Mouse (Mus musculus): ENCODE results near the gene Mas1. TPM values are rescaled to one million over a fixed set of nuclear protein-coding genes. Genes with fewer than 3 reads are reported as not detected.

Mas1 gene
- total and polyA plus RNA-seq, 3 experiments: not detected

DNA sequence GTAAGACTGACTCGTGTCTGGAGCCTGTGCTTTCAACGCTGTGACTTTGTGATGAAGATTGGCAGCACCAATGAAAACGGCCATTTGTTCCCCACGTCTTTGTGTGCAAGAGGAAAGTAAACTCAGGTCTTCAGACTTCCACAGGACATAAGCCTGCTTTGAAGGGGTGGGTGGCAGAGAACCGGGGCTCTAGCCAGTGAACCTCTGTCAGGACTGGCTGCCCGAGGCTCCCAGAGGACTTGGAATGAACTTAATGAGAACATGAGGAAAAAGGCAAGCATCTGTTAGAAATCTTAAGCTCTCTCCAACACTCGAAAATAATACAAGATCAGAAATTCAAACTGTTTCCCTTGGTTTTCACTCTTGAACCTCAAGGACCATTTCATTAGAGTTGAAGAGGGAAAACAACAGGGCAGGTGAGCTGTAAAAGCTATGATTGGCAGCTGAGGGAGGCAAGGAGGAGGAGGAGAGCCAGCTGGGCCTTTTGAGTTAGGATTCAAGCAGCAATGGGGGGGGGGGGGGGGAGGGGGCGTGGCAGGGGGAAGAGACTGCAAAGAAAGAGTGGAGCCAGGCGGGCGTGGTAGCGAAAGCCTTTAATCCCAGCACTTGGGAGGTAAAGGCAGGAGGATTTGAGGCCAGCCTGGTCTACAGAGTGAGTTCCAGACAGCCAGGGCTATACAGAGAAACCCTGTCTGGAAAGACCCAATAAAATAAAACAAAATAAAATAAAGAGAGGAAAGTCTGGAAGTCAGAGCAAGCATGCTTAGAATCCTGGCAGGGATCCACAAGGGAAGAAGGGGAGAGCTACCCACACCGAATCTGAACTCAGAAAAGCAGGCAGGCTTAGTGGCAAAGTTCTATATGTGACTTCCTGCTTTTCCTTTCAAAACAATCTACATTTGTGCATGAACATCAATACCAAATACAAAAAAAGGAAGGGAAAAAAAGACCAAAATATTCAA, 35.7 kb upstream of the Mas1 start:
- H3K27ac ChIP-seq (ENCODE audit: control insufficient read depth, low read depth, low read length): no peak overlapping the region
- no peaks in the 10 kb centered on the region for H3K9me3 ChIP-seq (replicated peaks; ENCODE audit: insufficient read depth, low read length)
- no peak for TF ChIP-seq CHD1 (IDR thresholded peaks at IDR 0.05; ENCODE audit: low read depth, low read length)
- no peak for TF ChIP-seq USF1 (IDR thresholded peaks at IDR 0.05; ENCODE audit: low read depth, low read length)
- TF ChIP-seq HCFC1 (IDR thresholded peaks at IDR 0.05; ENCODE audit: low read depth, low read length): no peak
- TF ChIP-seq MXI1 (IDR thresholded peaks at IDR 0.05; ENCODE audit: low read depth, low read length): no peak
- TF ChIP-seq POLR2AphosphoS5 (IDR thresholded peaks at IDR 0.05; ENCODE audit: borderline replicate concordance, low read depth, low read length): no peak
- TF ChIP-seq MYB (IDR thresholded peaks at IDR 0.05; ENCODE audit: low read depth, low read length): no peak
- no peak for TF ChIP-seq MAFK (IDR thresholded peaks at IDR 0.05; ENCODE audit: borderline replicate concordance, low read depth, low read length)
- TF ChIP-seq SMC3 (IDR thresholded peaks at IDR 0.05; ENCODE audit: low read depth, low read length): no peak
- TF ChIP-seq RAD21 (IDR thresholded peaks at IDR 0.05; ENCODE audit: low read depth, low read length): no peak
- no peak for TF ChIP-seq CHD2 (IDR thresholded peaks at IDR 0.05; ENCODE audit: low read length)
- no peak for TF ChIP-seq MAX (IDR thresholded peaks at IDR 0.05; ENCODE audit: low read length)
- no peak for TF ChIP-seq RCOR1 (IDR thresholded peaks at IDR 0.05; ENCODE audit: low read depth, low read length)
- TF ChIP-seq POLR2AphosphoS2 (IDR thresholded peaks at IDR 0.05; ENCODE audit: low read length): no peak
- no peak for TF ChIP-seq MYC (IDR thresholded peaks at IDR 0.05; ENCODE audit: low read depth, low read length)
- no peak for TF ChIP-seq TCF12 (IDR thresholded peaks at IDR 0.05; ENCODE audit: low read depth, low read length)
- no peak for TF ChIP-seq TBP (IDR thresholded peaks at IDR 0.05; ENCODE audit: low read depth, low read length)
- no peak for TF ChIP-seq EP300 (IDR thresholded peaks at IDR 0.05; ENCODE audit: low read depth in 1 of 2, low read length in 2 of 2)
- no peak for TF ChIP-seq ETS1 (IDR thresholded peaks at IDR 0.05; ENCODE audit: low read depth, low read length)
- TF ChIP-seq E2F4 (IDR thresholded peaks at IDR 0.05; ENCODE audit: borderline replicate concordance, low read depth, low read length): no peak
- TF ChIP-seq GATA1 (IDR thresholded peaks at IDR 0.05; ENCODE audit: low read depth, low read length): no peak
- no peaks in the 10 kb centered on the region for H3K4me1 ChIP-seq (ENCODE audit: control insufficient read depth in 1 of 2, insufficient read depth in 2 of 2, low read length in 2 of 2)
- DNase-seq (ENCODE audit: low read depth, low spot score): no peak
- H3K27me3 ChIP-seq (ENCODE audit: control insufficient read depth in 1 of 2, insufficient read depth in 2 of 2, low read length in 2 of 2): no peaks in the 10 kb centered on the region
- no peak overlapping the region for H3K4me3 ChIP-seq (ENCODE audit: control insufficient read depth in 1 of 2, insufficient read depth in 1 of 2, low read depth in 2 of 2, low read length in 2 of 2)
- H3K9ac ChIP-seq (ENCODE audit: control insufficient read depth, low read depth, low read length, poor library complexity, severe bottlenecking): no peak overlapping the region
- H3K36me3 ChIP-seq (ENCODE audit: control insufficient read depth in 1 of 2, insufficient read depth in 2 of 2, low read length in 2 of 2): no peaks in the 10 kb centered on the region
- H3K79me2 ChIP-seq (ENCODE audit: control insufficient read depth, insufficient read depth, low read length, poor library complexity): no peaks in the 10 kb centered on the region

DNA sequence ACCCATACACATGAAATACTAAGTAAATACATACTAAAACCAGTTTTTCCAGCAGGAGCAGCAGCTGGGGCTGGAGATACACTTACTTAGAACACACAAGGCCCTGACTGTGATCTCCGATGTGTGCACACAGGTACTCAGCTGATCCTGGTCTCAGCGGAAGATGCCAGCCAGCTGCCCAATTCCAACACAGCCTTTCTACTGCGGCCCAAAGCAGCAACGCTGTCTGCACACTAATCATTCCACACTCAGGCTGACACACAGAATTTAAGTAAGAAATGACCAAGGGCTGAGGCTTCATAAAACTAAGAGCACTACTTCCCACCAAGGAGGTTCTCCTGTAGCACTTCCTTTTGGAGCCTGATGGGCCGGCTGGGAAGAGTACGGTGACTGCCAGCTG, 34.3 kb upstream of the Mas1 start:
- no peak overlapping the region for H3K9ac ChIP-seq (ENCODE audit: control insufficient read depth, low read depth, low read length, poor library complexity, severe bottlenecking)
- no peak overlapping the region for H3K4me3 ChIP-seq (ENCODE audit: control insufficient read depth in 1 of 2, insufficient read depth in 1 of 2, low read depth in 2 of 2, low read length in 2 of 2)
- no peaks in the 10 kb centered on the region for H3K36me3 ChIP-seq (ENCODE audit: control insufficient read depth in 1 of 2, insufficient read depth in 2 of 2, low read length in 2 of 2)
- H3K9me3 ChIP-seq (replicated peaks; ENCODE audit: insufficient read depth, low read length): no peaks in the 10 kb centered on the region
- H3K27ac ChIP-seq (ENCODE audit: control insufficient read depth, low read depth, low read length): no peak overlapping the region
- DNase-seq (ENCODE audit: low read depth, low spot score): no peak
- TF ChIP-seq USF2 (IDR thresholded peaks at IDR 0.05; ENCODE audit: borderline replicate concordance in 1 of 2, insufficient read depth in 1 of 2, low read depth in 1 of 2, low read length in 2 of 2) (no peak), MXI1 (IDR thresholded peaks at IDR 0.05; ENCODE audit: low read depth, low read length) (no peak), UBTF (IDR thresholded peaks at IDR 0.05; ENCODE audit: borderline replicate concordance, insufficient read depth, low read depth, low read length) (no peak), POLR2AphosphoS5 (IDR thresholded peaks at IDR 0.05; ENCODE audit: borderline replicate concordance, low read depth, low read length) (no peak), USF1 (IDR thresholded peaks at IDR 0.05; ENCODE audit: low read depth, low read length) (no peak), POLR2A (IDR thresholded peaks at IDR 0.05; ENCODE audit: control insufficient read depth in 1 of 2, insufficient read depth in 1 of 2, low read depth in 1 of 2, low read length in 2 of 2, poor library complexity in 1 of 2) (no peak), MAX (IDR thresholded peaks at IDR 0.05; ENCODE audit: low read length) (no peak), ETS1 (IDR thresholded peaks at IDR 0.05; ENCODE audit: low read depth, low read length) (no peak), ZC3H11A (IDR thresholded peaks at IDR 0.05; ENCODE audit: low read depth, low read length) (no peak), MYB (IDR thresholded peaks at IDR 0.05; ENCODE audit: low read depth, low read length) (no peak), CHD2 (IDR thresholded peaks at IDR 0.05; ENCODE audit: low read length) (no peak), MAFK (IDR thresholded peaks at IDR 0.05; ENCODE audit: borderline replicate concordance, low read depth, low read length) (no peak), JUND (IDR thresholded peaks at IDR 0.05; ENCODE audit: low read depth, low read length) (no peak), KAT2A (conservative IDR thresholded peaks at IDR 0.05; ENCODE audit: low read depth, low read length) (no peak), SMC3 (IDR thresholded peaks at IDR 0.05; ENCODE audit: low read depth, low read length) (no peak), GABPA (IDR thresholded peaks at IDR 0.05; ENCODE audit: low read depth, low read length) (no peak), TAL1 (IDR thresholded peaks at IDR 0.05; ENCODE audit: low read length) (no peak), HCFC1 (IDR thresholded peaks at IDR 0.05; ENCODE audit: low read depth, low read length) (no peak)
- no peaks in the 10 kb centered on the region for H3K79me2 ChIP-seq (ENCODE audit: control insufficient read depth, insufficient read depth, low read length, poor library complexity)
- H3K27me3 ChIP-seq (ENCODE audit: control insufficient read depth in 1 of 2, insufficient read depth in 2 of 2, low read length in 2 of 2): no peaks in the 10 kb centered on the region
- H3K4me1 ChIP-seq (ENCODE audit: control insufficient read depth in 1 of 2, insufficient read depth in 2 of 2, low read length in 2 of 2): no peaks in the 10 kb centered on the region
